Mouse (Mus musculus) CD4-positive, CD25-positive, alpha-beta regulatory T cell, adult 4 months (primary cell): ENCODE results near the gene Nod1. TPM values are rescaled to one million over a fixed set of nuclear protein-coding genes. Genes with fewer than 3 reads are reported as not detected.

Experiments used
- ATAC-seq: one replicate; pipeline ENCODE4 v1.8.0; 2017
- polyA plus RNA-seq, 2 experiments: library from polyadenylated mRNA; unstranded; fragments of 100-300 nt; shearing (Covaris generic); gene quantifications; one replicate each; pipeline ENCODE4 v1.2.1; 2017

Gene Nod1
- polyA plus RNA-seq, 2 experiments from 2014 or later, result 17.0 to 18.6 TPM

- peak; percentile 51 for ATAC-seq
These were observed 35.9 kb downstream of the Nod1 start for GRCm38 (mm10) chr6:54936496-54936895.

- ATAC-seq, result no peak
These were observed 37.5 kb downstream of the Nod1 start for GRCm38 (mm10) chr6:54934930-54935329.

DNA sequence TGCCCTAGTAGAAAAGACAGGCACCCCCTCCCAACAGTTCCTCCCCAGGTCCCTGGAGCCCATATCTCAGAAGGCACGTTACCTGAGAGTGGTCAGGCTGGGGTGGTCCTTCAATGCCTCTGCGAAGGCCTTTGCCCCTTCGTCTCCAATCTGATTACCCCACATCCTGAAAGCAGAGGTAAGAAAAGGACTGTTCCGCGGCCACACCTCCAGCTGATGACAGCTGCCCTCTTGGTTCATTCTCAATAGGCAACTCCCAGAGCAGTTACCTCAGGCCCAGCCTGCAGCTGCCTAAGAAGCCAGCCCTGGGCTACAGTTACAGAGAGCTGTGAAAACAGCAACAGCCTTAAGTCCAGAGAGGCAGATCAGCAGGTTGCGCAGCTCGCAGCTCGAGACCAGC lies 38.1 kb downstream of the Nod1 start:
- ATAC-seq, result no peak

- ATAC-seq, result no peak
These were observed 38.5 kb downstream of the Nod1 start for GRCm38 (mm10) chr6:54933866-54934265.

- no peak for ATAC-seq
These were observed 39.2 kb downstream of the Nod1 start for GRCm38 (mm10) chr6:54933216-54933615.

GRCm38 (mm10) chr6:54932526-54932925 lies 39.9 kb downstream of the Nod1 start:
- ATAC-seq, result no peak

DNA sequence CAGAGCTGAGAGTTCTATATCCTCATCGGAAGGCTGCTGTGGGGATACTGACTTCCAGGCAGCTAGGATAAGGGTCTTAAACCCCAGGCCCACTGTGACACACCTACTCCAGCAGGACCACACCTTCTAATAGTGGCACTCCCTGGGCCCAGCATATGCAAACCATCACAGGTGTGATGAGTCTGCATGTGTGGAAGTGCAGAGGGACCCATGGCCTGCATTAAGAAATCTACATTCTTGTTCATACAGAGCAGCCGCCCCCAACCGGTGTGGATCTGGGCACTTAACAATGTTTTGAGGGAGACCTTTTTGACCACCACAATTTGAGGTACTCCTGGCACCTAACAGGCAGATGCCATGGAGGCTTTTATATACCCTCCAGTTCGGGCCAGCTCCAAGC lies 40.8 kb downstream of the Nod1 start:
- ATAC-seq, result no peak

DNA sequence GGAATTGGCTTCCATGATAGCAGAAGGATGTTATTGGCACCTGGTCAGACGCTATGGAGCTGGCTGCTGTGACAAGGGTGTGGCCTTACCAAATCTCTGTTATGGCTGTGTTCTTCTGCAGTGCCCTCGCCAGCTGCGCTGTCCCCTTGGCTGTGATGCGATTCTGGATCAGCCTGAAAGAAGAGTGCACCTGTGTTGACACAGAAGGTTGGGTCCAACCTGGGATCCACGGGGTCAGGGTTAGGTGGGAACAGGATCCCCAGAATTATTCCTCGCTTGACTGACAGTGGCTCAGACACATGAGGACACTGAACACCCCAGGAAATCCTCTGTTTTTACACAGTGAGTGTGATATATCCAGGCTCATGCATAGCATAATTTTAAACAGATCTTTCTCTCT lies 44.5 kb downstream of the Nod1 start:
- no peak for ATAC-seq

DNA sequence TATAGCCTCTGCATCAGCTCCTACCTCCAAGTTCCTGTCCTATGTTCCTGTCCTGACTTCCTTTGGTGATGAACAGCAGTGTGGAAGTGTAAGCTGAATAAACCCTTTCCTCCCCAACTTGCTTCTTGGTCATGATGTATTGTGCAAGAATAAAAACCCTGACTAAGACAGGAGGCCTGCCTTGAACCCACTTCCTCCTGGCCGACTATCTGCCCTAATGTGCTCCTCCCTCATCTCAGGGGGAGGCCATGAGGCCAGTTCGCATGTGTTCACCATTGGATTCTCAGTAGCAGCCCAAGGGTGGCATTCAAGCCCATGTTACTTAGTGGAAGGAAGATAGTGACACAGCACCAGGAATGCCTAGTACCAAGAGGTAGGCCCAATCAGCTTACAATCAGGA lies 45.5 kb downstream of the Nod1 start:
- no peak for ATAC-seq

DNA sequence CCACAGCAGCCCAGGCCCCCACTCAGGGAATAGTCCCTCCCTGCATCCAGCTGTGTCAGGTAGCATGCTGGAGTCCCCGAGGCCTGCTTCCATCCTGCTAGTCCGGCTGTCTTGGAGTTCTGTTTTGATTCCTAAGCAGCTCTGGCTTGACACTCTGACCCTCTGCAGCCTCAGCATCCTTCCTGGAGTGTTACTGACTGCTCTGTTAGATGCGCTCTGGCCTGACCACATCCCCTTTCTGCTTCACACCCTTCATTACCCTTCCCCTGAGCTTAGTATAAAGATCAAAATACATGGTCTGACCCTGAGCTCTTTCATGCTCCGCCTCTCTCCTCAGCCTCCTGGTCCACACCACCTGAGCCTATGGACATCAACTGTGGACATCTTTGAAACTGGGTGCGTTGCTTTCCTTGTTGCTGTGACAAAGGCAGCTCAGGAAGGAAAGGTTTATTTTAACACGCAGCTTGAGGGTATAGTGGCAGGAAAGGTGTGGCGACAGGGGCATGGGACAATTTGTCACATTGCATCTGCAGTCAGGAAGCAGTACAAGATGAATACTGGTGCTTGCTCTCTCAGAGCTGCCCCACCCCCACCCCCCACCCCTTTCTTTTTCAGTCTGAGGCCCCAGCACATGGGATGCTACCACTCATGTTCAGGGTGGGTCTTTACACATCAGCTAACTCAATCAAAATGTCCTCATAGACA lies 46.5 kb downstream of the Nod1 start:
- peak; percentile 37 for ATAC-seq

DNA sequence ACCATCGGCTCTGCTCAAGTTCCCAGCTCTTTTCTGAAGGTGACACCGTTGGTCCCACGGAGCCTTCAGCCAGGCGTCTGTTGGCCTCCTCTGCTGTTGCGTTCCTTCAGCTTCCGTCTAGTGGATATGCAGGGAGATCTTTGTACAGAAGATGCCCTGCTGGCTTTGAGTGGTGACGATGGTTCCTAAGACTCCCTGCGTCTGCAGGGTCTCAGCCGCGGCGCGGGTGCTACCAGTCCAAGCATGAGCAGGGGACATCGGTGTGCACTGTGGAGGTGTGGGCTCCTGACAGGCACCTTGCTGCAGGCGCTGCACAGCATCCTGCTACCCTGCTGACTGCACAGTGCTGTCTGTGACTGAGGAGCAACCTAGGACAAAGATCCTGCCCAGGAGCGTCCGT lies 47.9 kb downstream of the Nod1 start:
- ATAC-seq, result no peak

GRCm38 (mm10) chr6:54918521-54918920 lies 53.9 kb downstream of the Nod1 start:
- no peak for ATAC-seq

DNA sequence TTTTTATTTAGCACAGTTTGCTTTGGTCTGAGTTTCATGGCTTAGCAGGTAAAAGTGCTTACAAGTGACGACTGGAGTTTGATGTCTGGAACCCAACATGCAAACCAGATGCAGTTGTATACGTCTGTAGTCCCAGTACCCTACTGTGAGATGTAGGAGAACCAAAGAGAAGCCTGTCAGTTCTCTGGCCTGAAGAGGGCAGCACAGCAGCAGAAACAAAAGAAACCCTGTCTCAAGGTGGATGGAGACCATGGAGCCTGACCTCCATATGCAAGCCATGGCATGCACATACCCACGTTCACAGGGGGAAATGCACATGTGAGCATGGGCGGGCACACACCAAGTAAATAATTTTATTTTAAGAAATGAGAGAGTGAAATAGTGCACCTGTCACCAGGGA lies 54.9 kb downstream of the Nod1 start:
- ATAC-seq, result peak; percentile 83

DNA sequence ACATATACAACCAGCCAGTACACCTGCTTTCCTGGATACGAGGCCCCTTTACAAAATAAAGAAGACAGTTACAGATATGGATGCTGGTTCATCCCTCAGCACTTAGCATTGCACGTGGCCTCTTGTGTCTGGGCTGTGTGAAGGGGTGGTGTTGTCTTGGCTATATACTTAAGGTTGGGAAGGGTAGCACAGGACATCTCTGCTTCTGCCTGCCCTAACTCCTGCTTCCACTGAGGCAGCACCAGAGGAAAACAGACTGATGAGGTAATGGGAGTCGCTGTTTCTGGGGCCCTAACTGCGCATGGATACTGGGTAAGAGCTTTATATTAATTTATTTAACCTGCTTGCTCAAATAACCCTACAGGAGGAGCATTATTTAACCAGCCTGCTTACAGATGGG lies 55.5 kb downstream of the Nod1 start:
- ATAC-seq, result no peak

- ATAC-seq, result peak; percentile 18
These were observed 56.2 kb downstream of the Nod1 start for GRCm38 (mm10) chr6:54916163-54916562.

- no peak for ATAC-seq
These were observed 57.4 kb downstream of the Nod1 start for GRCm38 (mm10) chr6:54914977-54915376.

- ATAC-seq, result no peak
These were observed 66.1 kb downstream of the Nod1 start for GRCm38 (mm10) chr6:54906053-54907040.

DNA sequence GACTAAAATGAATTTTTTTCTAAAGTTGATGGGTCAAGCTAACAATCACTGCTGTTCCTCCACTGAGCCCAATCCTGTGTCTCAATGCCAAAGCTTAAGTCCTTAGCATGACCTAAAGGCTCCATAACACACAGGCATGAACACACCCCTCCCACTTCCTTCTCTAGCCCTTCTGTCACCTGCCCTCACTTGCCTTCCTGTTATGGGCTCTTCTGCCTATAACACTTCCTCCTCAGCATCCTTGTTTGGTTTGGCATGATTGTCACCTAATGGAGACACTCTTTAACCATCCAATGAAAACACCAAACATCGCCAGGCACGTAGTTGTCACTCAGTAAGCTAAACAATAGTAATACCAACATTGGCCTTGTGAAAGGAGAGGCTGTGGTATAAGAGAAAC lies 69.9 kb downstream of the Nod1 start:
- ATAC-seq, result peak; percentile 87

GRCm38 (mm10) chr6:54900256-54900655 lies 72.2 kb downstream of the Nod1 start:
- ATAC-seq, result no peak

DNA sequence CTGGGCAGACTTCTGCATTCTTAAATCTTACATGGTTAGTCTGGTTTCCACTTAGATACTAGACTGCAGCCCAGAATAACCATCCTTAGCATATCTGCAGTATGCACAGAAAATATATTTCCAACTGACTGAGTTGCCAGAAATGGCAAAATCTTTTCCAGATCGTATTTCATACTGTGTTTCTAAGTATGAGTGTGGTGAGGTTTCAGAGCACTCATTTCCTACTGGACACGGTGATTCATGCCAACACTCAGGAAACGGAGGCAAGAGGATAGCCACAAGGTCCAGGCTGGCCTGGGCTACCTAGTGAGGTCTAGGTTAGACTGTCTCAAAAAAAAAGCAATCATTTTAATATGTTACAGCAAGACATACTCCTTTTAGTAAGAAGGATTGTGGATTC lies 81.0 kb downstream of the Nod1 start:
- ATAC-seq, result no peak

GRCm38 (mm10) chr6:54890221-54890620 lies 82.2 kb downstream of the Nod1 start:
- no peak for ATAC-seq

- ATAC-seq, result no peak
These were observed 86.2 kb downstream of the Nod1 start for GRCm38 (mm10) chr6:54886195-54886594.

DNA sequence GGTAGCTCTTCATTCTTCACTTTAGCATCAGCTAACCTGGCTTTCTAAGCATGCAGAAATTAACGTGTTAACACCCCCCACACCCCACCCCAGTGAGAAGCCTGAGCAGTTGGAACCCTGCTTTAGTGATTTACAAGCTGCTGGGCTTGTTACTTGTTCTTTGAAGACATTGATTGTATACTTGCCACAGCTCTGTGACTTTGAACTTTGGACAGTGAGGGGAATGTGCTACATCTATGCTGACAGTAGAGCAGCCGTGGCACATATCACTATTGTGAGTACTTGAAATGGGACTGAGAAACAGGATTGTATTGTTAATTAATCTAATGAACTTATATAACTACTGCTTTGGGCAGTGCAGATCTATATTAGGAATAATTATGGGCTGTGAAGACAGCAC lies 89.0 kb downstream of the Nod1 start:
- ATAC-seq, result no peak

GRCm38 (mm10) chr6:54880086-54880485 lies 92.3 kb downstream of the Nod1 start:
- no peak for ATAC-seq
